Mouse (Mus musculus) heart, embryonic 13.5 days (tissue): Measurements from ENCODE around the gene Vmn1r34. TPM values are rescaled to one million over a fixed set of nuclear protein-coding genes. Genes with fewer than 3 reads are reported as not detected.
"Not testable (repeated sequence)": the region's sequence is repeated elsewhere in the genome, so short reads cannot be mapped to it uniquely, and the experiment has no call there.

Experiments
- ATAC-seq: fragments of 200-750 bp; cut with Nextera tagmentation; 2 replicates; pipeline ENCODE4 v1.8.0; 2017; ENCODE audit warnings: moderate TSS enrichment; ENCODE audit not compliant: insufficient number of reproducible peaks, low FRiP score, low TSS enrichment; ENCODE audit errors: extremely low read depth
- H3K27ac ChIP-seq: fragments of 300-500 bp; sonication (generic); replicated peaks from 2 replicates; pipeline ENCODE4 v1.5.1; 2015; ENCODE audit warnings: moderate library complexity, mild to moderate bottlenecking, inconsistent platforms
- H3K27me3 ChIP-seq: fragments of 300-500 bp; sonication (generic); replicated peaks from 2 replicates; pipeline ENCODE4 v1.6.1; 2015; ENCODE audit warnings: mild to moderate bottlenecking, inconsistent platforms
- H3K36me3 ChIP-seq: fragments of 300-500 bp; sonication (generic); 2 replicates; pipeline ENCODE4 v1.6.1; 2015; ENCODE audit warnings: mild to moderate bottlenecking, inconsistent platforms
- H3K4me1 ChIP-seq: fragments of 300-500 bp; sonication (generic); 2 replicates; pipeline ENCODE4 v1.6.1; 2015; ENCODE audit warnings: inconsistent platforms
- H3K4me2 ChIP-seq: fragments of 300-500 bp; sonication (generic); 2 replicates; pipeline ENCODE4 v1.6.1; 2015; ENCODE audit warnings: inconsistent platforms, mild to moderate bottlenecking, moderate library complexity
- H3K4me3 ChIP-seq: fragments of 300-500 bp; sonication (generic); 2 replicates; pipeline ENCODE4 v1.5.1; 2015; ENCODE audit warnings: moderate library complexity, mild to moderate bottlenecking, inconsistent platforms
- H3K9ac ChIP-seq: fragments of 300-500 bp; sonication (generic); 2 replicates; pipeline ENCODE4 v1.6.1; 2015; ENCODE audit warnings: inconsistent platforms, mild to moderate bottlenecking, moderate library complexity
- H3K9me3 ChIP-seq: fragments of 300-500 bp; sonication (generic); 2 replicates; pipeline ENCODE4 v1.6.1; 2016; ENCODE audit warnings: inconsistent platforms
- WGBS: fragments of 180-500 bp; shearing (Covaris S2); methylation state at CpG from one replicate; pipeline ENCODE4 v1.1.7; 2015; ENCODE audit warnings: mixed read lengths; 5-methylcytosine and 5-hydroxymethylcytosine counted together
- polyA plus RNA-seq: library from polyadenylated mRNA; unstranded; fragments of >200 nt; fragmentation: Nextera tagmentation; extraction: Ambion mirVana; gene quantifications from 2 replicates; pipeline ENCODE4 v1.2.1, GENCODE M21; 2015

Vmn1r34 gene
- not detected in 2 replicates for polyA plus RNA-seq

DNA sequence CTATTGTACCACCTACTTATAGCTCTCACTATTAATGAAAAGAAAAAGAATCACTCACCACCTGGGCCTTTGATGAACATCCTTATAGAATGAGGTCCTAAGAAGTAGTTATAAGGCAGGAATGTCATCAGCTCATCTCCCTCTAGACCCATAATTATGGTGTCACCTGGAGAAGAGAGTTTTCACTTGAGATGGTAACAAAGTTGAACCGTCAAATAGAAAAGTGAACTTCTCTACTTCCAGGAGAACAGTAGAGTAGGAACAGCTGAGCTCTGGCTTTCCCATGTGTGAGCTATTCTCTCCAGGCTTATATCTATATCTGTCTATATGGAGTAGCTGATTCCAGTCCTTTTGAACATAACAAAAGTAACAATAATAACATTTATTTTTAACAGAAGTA is at the start of gene Vmn1r34:
Vmn1r34 (minus strand) TSS at position 101 of the 400 bp plus-strand sequence.
- no peak within 1 kb of the TSS for H3K9ac ChIP-seq
- no peak within 1 kb of the TSS for H3K4me2 ChIP-seq
- no peak for ATAC-seq
- H3K4me3 ChIP-seq: no peak within 1 kb of the TSS
- no peaks in the 10 kb centered on the region for H3K36me3 ChIP-seq
- no peaks in the 10 kb centered on the region for H3K27me3 ChIP-seq
- 72% methylated on average over 1 of the region's 1 CpGs for WGBS
- no peaks in the 10 kb centered on the region for H3K4me1 ChIP-seq
- no peaks in the 10 kb centered on the region for H3K9me3 ChIP-seq
- H3K27ac ChIP-seq: no peak within 1 kb of the TSS

DNA sequence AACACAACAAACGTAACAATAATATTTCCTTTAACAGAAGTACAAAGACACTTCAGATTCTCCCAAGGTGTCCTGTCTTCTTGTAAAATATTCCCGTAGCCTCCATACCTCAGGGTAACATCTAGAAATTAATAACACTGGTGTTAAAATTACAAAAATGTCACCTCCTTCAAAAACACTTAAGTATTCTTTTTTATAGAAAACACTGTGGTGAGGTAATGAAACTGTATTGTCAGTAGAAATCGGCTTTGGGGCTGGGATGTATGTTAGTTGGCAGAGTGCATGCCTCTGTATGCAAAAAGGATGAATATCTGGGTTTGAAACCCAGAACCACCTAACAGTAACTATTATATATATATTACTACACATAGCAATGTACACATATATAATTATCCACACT is 42.1 kb upstream of the Vmn1r34 start, which contains the start of gene Vmn1r35:
Vmn1r35 (minus strand) TSS at position 101 of the 400 bp plus-strand sequence.
- Histone ChIP-seq H3K36me3 (no peaks in the 10 kb centered on the region), H3K27ac (no peak within 1 kb of the TSS), H3K4me2 (no peak within 1 kb of the TSS), H3K4me1 (no peaks in the 10 kb centered on the region), H3K9me3 (no peaks in the 10 kb centered on the region), H3K27me3 (no peaks in the 10 kb centered on the region), H3K4me3 (no peak within 1 kb of the TSS), H3K9ac (no peak within 1 kb of the TSS)
- no peak for ATAC-seq
- WGBS: 77% methylated on average over 3 of the region's 3 CpGs

DNA sequence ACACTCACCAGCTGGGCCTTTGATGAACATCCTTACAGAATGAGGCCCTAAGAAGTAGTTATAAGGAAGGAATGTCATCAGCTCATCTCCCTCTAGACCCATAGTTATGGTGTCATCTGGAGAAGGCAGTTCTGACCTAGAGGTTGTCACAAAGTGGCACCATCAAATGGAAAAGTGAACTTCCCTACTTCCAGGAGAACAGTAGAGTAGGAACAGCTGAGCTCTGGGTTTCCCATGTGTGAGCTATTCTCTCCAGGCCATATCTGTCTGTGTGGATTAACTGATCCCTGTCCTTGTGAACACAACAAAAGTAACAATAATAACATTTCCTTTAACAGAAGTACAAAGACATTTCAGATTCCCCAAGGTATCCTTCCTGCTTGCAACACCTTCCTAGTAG is 25.5 kb downstream of the Vmn1r34 start, which contains the start of gene Vmn1r33:
Vmn1r33 (minus strand) TSS at position 101 of the 400 bp plus-strand sequence.
- not testable (repeated sequence) for H3K4me2 ChIP-seq, ATAC-seq, H3K4me1 ChIP-seq, H3K9ac ChIP-seq, H3K27ac ChIP-seq, H3K27me3 ChIP-seq, H3K4me3 ChIP-seq, H3K9me3 ChIP-seq, H3K36me3 ChIP-seq

DNA sequence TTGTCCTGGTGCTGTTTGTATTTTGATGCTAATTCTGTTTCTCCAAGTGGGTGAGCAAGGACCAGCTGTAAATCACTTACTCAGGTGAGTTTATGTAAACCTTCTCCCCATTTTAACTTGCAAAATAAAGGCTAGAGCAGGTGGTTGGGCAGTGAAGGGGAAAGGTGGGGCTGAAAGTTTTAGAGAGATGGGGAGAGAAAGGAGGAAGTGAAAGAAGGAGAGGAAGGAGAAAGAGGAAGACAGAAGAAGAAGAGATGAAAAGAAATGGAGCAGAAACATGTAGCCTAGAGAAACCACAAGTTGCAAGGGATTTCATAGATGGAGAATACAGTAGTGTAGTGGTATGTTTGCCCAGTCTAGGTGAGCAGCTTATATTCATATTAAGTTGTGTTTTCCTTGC is 47.9 kb downstream of the Vmn1r34 start:
- H3K27ac ChIP-seq: no peak overlapping the region
- no peaks in the 10 kb centered on the region for H3K4me1 ChIP-seq
- H3K27me3 ChIP-seq: no peaks in the 10 kb centered on the region
- no peaks in the 10 kb centered on the region for H3K9me3 ChIP-seq
- H3K4me3 ChIP-seq: no peak overlapping the region
- no peak overlapping the region for H3K4me2 ChIP-seq
- no peak overlapping the region for H3K9ac ChIP-seq
- no peak for ATAC-seq
- no peaks in the 10 kb centered on the region for H3K36me3 ChIP-seq

Other genes with a start within 250 kb of the Vmn1r34 start
- gene Mad2l1, start 108.5 kb downstream of the Vmn1r34 start, polyA plus RNA-seq: 70.8 and 75.3 TPM in 2 replicates
- gene Vmn1r32, start 83.8 kb downstream of the Vmn1r34 start, polyA plus RNA-seq: 0.05 TPM in 1 of 2 replicates, not detected in the other
- gene Vmn1r33, start 25.6 kb downstream of the Vmn1r34 start, polyA plus RNA-seq: not detected in 2 replicates
- not detected in 2 replicates for gene Vmn1r35, start 42.0 kb upstream of the Vmn1r34 start, polyA plus RNA-seq
- not detected in 2 replicates for gene Vmn1r36, start 75.3 kb upstream of the Vmn1r34 start, polyA plus RNA-seq
- gene Vmn1r37, start 85.5 kb upstream of the Vmn1r34 start, polyA plus RNA-seq: not detected in 2 replicates
- not detected in 2 replicates for gene Vmn1r38, start 138.7 kb upstream of the Vmn1r34 start, polyA plus RNA-seq
- not detected in 2 replicates for gene Vmn1r39, start 166.7 kb upstream of the Vmn1r34 start, polyA plus RNA-seq